Mouse (Mus musculus) ES-Bruce4 (cell line): Measurements from ENCODE around the gene Sugct.

Source experiments
- CTCF ChIP-seq: IDR thresholded peaks from one replicate; pipeline ENCODE4 v1.8.1; 2011; ENCODE audit warnings: low read depth, low read length
- EP300 ChIP-seq: IDR thresholded peaks from 2 replicates; pipeline ENCODE4 v1.6.1; 2011; ENCODE audit warnings: low read depth, low read length; ENCODE audit not compliant: insufficient read depth
- POLR2A ChIP-seq: IDR thresholded peaks from one replicate; pipeline ENCODE4 v1.8.1; 2011; ENCODE audit warnings: low read length; ENCODE audit not compliant: insufficient read depth

DNA sequence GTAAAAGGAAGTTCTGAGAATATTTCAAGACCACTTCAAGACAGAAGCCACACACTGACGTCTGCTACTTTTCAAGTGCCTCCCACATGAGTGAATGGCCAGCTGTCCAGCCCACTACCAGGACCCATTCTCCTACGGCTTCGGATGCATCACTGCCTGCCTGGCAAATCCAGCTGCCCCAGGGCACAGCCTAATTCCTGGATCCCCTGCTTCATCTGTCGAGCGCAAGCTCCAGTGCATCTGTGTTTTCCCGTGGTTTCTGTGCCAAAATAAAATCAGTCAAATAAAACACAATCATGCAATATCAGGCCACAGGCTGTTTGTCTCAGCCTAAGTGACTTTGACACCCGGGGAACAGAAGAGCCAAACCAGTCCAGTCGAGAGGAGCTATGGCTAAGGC, 863.5 kb downstream of the Sugct start:
- TF ChIP-seq CTCF (no peak), EP300 (no peak), POLR2A (no peak)
